Mouse (Mus musculus): ENCODE data around the gene Mtfmt. TPM values are rescaled to one million over a fixed set of nuclear protein-coding genes. Genes with fewer than 3 reads are reported as not detected.

Gene Mtfmt
- polyA plus RNA-seq, 1 experiment from 2014 or later, result 7.2 TPM

DNA sequence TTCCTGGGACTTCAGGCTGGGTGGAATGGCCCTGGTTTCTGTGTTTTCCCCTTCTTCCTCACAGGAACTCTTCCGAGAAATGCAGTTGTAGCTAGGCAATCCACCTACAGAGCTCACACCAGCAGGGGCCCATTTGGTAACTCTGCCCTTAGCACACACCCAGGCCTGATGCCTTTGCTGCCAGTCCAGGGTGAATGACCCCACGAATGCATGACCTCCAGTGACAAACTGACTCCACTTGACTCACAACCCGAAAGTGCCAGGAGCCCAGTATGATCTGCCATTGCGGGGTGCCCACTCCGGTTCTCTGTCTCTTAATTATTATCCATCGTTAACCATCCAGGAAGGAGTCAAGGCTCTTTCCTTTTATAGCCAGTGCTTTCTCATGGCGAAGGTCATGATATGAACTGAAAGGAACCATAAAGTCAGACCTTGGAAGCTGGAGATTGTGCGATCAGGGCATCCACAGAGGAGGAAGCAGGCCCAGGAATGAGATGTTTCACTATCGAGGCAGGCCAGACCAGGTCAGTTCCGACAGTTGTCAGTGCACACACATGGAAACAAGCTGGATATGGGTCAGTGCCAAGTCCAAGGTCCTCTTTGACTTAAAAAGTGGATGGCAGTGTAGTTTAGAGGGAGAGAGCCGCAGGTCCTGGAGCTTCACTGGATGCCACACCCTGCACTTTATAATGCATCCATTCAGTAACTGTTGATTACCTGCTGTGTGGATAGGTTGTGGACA lies 12.7 kb upstream of the Mtfmt start, which contains the start of gene Slc51b:
Gene Slc51b (minus strand): TSS at position 196 of the 742 bp plus-strand sequence.
- peak; percentile 95 for ATAC-seq
- Histone ChIP-seq H3K4me2 (ENCODE audit: low read depth, low read length) (peak within 1 kb of the TSS; percentile 19; the same call in 1 of the 2 replicates), H3K9me3 (ENCODE audit: low read length) (no peaks in the 10 kb centered on the region), H3K27me3 (ENCODE audit: insufficient read depth, low read length) (no peaks in the 10 kb centered on the region), H3K4me3 (ENCODE audit: low read depth, low read length) (no peak within 1 kb of the TSS), H3K4me1 (ENCODE audit: insufficient read depth) (peaks cover 3% of the 10 kb centered on the region; the same call in 1 of the 2 replicates), H3K36me3 (replicated peaks; ENCODE audit: insufficient read depth, low read length) (no peaks in the 10 kb centered on the region), H3K9ac (replicated peaks) (no peak within 1 kb of the TSS), H3K27ac (ENCODE audit: low read depth) (peak within 1 kb of the TSS; percentile 79)
- DNase-seq, result peak; percentile 53
- no peak for TF ChIP-seq EP300 (IDR thresholded peaks at IDR 0.05; ENCODE audit: low read depth)
- WGBS (ENCODE audit: insufficient replicate concordance), result 69% methylated on average over 11 of the region's 11 CpGs

DNA sequence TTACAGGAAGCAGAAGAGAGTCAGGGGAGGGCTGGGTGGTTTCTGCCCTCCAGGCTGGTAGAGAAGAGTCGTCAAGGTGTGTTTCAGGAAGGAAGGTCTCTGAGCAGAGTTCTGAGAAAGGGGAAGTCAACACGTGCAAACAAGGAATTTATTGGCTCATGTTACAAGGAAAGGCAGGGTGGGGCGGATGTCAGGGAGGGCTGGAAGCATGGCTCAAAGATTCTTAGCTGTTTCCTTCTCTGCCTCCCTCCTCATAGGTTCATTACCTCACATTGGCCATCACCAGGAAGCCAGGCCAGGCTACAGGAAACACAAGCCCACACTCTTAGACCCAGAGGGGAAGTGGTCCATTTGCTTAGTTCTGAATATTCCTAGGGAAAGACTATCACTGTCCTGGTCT lies 11.2 kb upstream of the Mtfmt start:
- ATAC-seq, result no peak

GRCm38 (mm10) chr9:65427511-65427910 lies 8.1 kb upstream of the Mtfmt start:
- Histone ChIP-seq H3K4me1 (ENCODE audit: insufficient read depth) (peaks cover 3% of the 10 kb centered on the region; the same call in 1 of the 2 replicates), H3K27ac (ENCODE audit: low read depth) (no peak overlapping the region), H3K36me3 (replicated peaks; ENCODE audit: insufficient read depth, low read length) (no peaks in the 10 kb centered on the region), H3K27me3 (ENCODE audit: insufficient read depth, low read length) (no peaks in the 10 kb centered on the region), H3K4me2 (ENCODE audit: low read depth, low read length) (no peak overlapping the region), H3K9ac (replicated peaks) (no peak overlapping the region), H3K4me3 (ENCODE audit: low read depth, low read length) (no peak overlapping the region), H3K9me3 (ENCODE audit: low read length) (no peaks in the 10 kb centered on the region)
- WGBS (ENCODE audit: insufficient replicate concordance), result 60% methylated on average over 2 of the region's 2 CpGs
- TF ChIP-seq EP300 (IDR thresholded peaks at IDR 0.05; ENCODE audit: low read depth) (no peak), CTCF (IDR thresholded peaks at IDR 0.05; ENCODE audit: low read depth) (no peak)
- ATAC-seq (no peak), DNase-seq (no peak)

More for the DNA sequence above, 11.2 kb upstream of the Mtfmt start:
- DNase-seq, result no peak
- peaks cover 3% of the 10 kb centered on the region; the same call in 1 of the 2 replicates for H3K4me1 ChIP-seq (ENCODE audit: insufficient read depth)
- H3K9ac ChIP-seq (replicated peaks), result no peak overlapping the region
- H3K4me2 ChIP-seq (ENCODE audit: low read depth, low read length), result no peak overlapping the region
- H3K27me3 ChIP-seq (ENCODE audit: insufficient read depth, low read length), result no peaks in the 10 kb centered on the region
- H3K27ac ChIP-seq (ENCODE audit: low read depth), result no peak overlapping the region
- H3K36me3 ChIP-seq (replicated peaks; ENCODE audit: insufficient read depth, low read length), result no peaks in the 10 kb centered on the region
- TF ChIP-seq CTCF (IDR thresholded peaks at IDR 0.05; ENCODE audit: low read depth) (no peak), EP300 (IDR thresholded peaks at IDR 0.05; ENCODE audit: low read depth) (no peak)
- WGBS (ENCODE audit: insufficient replicate concordance), result 21% methylated on average over 3 of the region's 3 CpGs
- no peaks in the 10 kb centered on the region for H3K9me3 ChIP-seq (ENCODE audit: low read length)
- no peak overlapping the region for H3K4me3 ChIP-seq (ENCODE audit: low read depth, low read length)

GRCm38 (mm10) chr9:65428003-65428402 lies 7.6 kb upstream of the Mtfmt start:
- DNase-seq, result no peak
- Histone ChIP-seq H3K4me2 (ENCODE audit: low read depth, low read length) (no peak overlapping the region), H3K27me3 (ENCODE audit: insufficient read depth, low read length) (no peaks in the 10 kb centered on the region), H3K9ac (replicated peaks) (no peak overlapping the region), H3K9me3 (ENCODE audit: low read length) (no peaks in the 10 kb centered on the region), H3K4me1 (ENCODE audit: insufficient read depth) (peaks cover 3% of the 10 kb centered on the region; the same call in 1 of the 2 replicates), H3K27ac (ENCODE audit: low read depth) (no peak overlapping the region), H3K4me3 (ENCODE audit: low read depth, low read length) (no peak overlapping the region), H3K36me3 (replicated peaks; ENCODE audit: insufficient read depth, low read length) (no peaks in the 10 kb centered on the region)
- WGBS (ENCODE audit: insufficient replicate concordance), result 72% methylated on average over 5 of the region's 5 CpGs
- TF ChIP-seq EP300 (IDR thresholded peaks at IDR 0.05; ENCODE audit: low read depth) (no peak), CTCF (IDR thresholded peaks at IDR 0.05; ENCODE audit: low read depth) (no peak)
- ATAC-seq, result no peak

DNA sequence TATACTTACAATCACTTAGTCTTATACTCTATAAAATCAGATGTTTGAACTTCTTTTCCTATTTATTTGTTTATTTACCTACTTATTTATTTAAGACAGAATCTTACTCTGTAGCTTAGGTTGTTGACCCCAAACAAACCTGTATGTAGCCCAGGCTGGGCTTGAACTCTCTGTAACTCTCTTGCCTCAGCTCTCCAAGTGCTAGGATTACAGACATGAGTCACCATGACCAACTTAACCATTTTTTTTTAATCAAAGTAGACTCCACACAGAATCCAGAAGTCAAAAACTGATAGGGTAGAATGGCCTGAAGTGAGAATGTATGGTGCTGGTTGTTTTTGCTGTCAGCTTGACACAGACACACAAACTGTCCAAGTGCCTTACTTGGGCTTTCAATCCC lies 5.2 kb upstream of the Mtfmt start:
- Histone ChIP-seq H3K27ac (ENCODE audit: low read depth) (no peak overlapping the region), H3K36me3 (replicated peaks; ENCODE audit: insufficient read depth, low read length) (no peaks in the 10 kb centered on the region), H3K9ac (replicated peaks) (no peak overlapping the region), H3K4me2 (ENCODE audit: low read depth, low read length) (no peak overlapping the region), H3K4me3 (ENCODE audit: low read depth, low read length) (no peak overlapping the region), H3K27me3 (ENCODE audit: insufficient read depth, low read length) (no peaks in the 10 kb centered on the region), H3K9me3 (ENCODE audit: low read length) (no peaks in the 10 kb centered on the region), H3K4me1 (ENCODE audit: insufficient read depth) (no peaks in the 10 kb centered on the region)
- DNase-seq (no peak), ATAC-seq (no peak)
- TF ChIP-seq EP300 (IDR thresholded peaks at IDR 0.05; ENCODE audit: low read depth) (no peak), CTCF (IDR thresholded peaks at IDR 0.05; ENCODE audit: low read depth) (no peak)

DNA sequence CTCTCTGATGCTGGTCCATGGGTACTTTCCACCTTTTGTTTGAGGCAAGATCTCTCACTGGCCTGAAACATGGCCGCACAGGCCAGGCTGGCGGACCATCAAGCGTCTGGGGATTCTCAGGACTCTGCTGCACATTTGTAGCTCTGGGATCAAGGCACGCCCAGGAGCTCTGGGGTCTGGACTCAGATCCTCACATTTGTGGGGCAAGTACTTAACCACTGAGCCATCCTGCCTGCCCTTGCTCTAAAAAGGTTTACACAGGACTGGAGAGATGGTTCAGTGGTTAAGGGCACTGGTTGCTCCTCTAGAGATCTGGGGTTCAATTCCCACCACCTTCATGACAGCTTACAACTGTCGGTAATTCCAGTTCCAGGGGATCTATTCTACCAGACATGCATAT lies 4.7 kb upstream of the Mtfmt start:
- H3K4me2 ChIP-seq (ENCODE audit: low read depth, low read length), result no peak overlapping the region
- WGBS (ENCODE audit: insufficient replicate concordance), result 88% methylated on average over 5 of the region's 5 CpGs
- no peaks in the 10 kb centered on the region for H3K27me3 ChIP-seq (ENCODE audit: insufficient read depth, low read length)
- H3K4me1 ChIP-seq (ENCODE audit: insufficient read depth), result no peaks in the 10 kb centered on the region
- no peak overlapping the region for H3K4me3 ChIP-seq (ENCODE audit: low read depth, low read length)
- TF ChIP-seq EP300 (IDR thresholded peaks at IDR 0.05; ENCODE audit: low read depth) (no peak), CTCF (IDR thresholded peaks at IDR 0.05; ENCODE audit: low read depth) (no peak)
- no peak overlapping the region for H3K27ac ChIP-seq (ENCODE audit: low read depth)
- no peaks in the 10 kb centered on the region for H3K9me3 ChIP-seq (ENCODE audit: low read length)
- no peak for DNase-seq
- no peak for ATAC-seq
- H3K36me3 ChIP-seq (replicated peaks; ENCODE audit: insufficient read depth, low read length), result no peaks in the 10 kb centered on the region
- H3K9ac ChIP-seq (replicated peaks), result no peak overlapping the region
